Mouse (Mus musculus): ENCODE data around the gene Asz1. TPM values are rescaled to one million over a fixed set of nuclear protein-coding genes. Genes with fewer than 3 reads are reported as not detected.

Gene Asz1
- polyA plus RNA-seq, 1 experiment, result not detected

DNA sequence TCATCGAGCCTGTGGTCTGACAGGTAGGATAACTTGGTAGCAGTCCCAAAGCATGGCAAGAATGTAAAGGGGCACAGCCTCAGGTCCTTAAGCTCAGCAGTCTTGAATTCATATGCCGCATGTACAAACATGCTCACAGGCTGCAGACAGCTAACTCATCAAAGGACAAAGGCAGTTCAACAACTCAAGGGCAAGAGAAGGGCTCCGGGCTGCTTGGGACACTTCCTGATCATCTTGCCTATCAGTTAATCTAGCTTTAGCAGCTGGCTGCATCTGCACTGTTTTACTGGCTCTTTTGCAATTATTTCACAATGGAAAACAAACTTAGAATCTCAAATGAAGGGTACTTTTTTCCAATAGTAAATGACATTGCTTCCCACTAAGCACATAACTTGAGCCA lies 101.5 kb downstream of the Asz1 start:
- peak; percentile 62 for DNase-seq (ENCODE audit: low read depth)

DNA sequence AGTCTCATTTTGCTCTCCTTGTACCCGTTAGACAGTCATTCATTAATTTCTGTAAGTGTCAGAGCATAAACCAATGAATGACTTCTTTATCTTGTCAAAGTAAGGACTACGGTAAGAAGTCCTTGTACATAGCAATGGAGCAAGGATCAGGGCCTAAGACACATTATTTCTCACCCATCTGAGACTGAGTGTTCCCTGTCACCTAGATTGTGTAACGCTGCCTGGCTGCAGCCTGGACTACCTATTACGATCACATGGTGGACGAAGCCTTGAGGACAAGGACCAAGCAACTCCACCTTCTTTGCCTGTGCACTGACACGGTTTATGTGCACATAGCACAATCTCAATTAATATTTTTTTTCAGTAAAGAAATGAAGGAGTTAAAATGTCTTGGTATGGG lies 106.8 kb downstream of the Asz1 start:
- DNase-seq (ENCODE audit: low read depth), result peak; percentile 31

Other genes starting within 250 kb of the Asz1 start
- 0.91 and 1.4 TPM in 2 replicates for gene Wnt2, start 78.5 kb downstream of the Asz1 start, polyA plus RNA-seq (2012; rRNA removed)
- 3.3 and 3.6 TPM in 2 replicates for gene Cftr, start 61.6 kb upstream of the Asz1 start, polyA plus RNA-seq (2012; rRNA removed)

Data from gonadal fat pad, adult 2 months (tissue).